Mouse (Mus musculus) embryonic facial prominence, embryonic 11.5 days (tissue): Measurements from ENCODE around the gene Pms2. TPM values are rescaled to one million over a fixed set of nuclear protein-coding genes. Genes with fewer than 3 reads are reported as not detected.

ENCODE experiments used
- ATAC-seq: fragments of 200-750 bp; cut with Nextera tagmentation; replicated peaks from 2 replicates; pipeline ENCODE4 v1.8.0; 2017; ENCODE audit warnings: low read depth; ENCODE audit not compliant: insufficient number of reproducible peaks, low FRiP score, low TSS enrichment
- DNase-seq: peaks from one replicate; pipeline ENCODE4 v3.0.0-alpha.2; 2015; ENCODE audit warnings: low spot score
- H3K27ac ChIP-seq: fragments of 300-500 bp; sonication (generic); replicated peaks from 2 replicates; pipeline ENCODE4 v1.5.1; 2014; ENCODE audit warnings: mild to moderate bottlenecking, low read depth, low read length, control low read depth
- H3K27me3 ChIP-seq: fragments of 300-500 bp; sonication (generic); 2 replicates; pipeline ENCODE4 v1.6.1; 2014; ENCODE audit warnings: mild to moderate bottlenecking, low read length, moderate library complexity, mixed read lengths; ENCODE audit not compliant: control insufficient read depth, insufficient read depth
- H3K36me3 ChIP-seq: fragments of 300-500 bp; sonication (generic); replicated peaks from 2 replicates; pipeline ENCODE4 v1.6.1; 2014; ENCODE audit warnings: low read depth, mild to moderate bottlenecking, low read length, moderate library complexity, mixed read lengths; ENCODE audit not compliant: control insufficient read depth, insufficient read depth
- H3K4me1 ChIP-seq: fragments of 300-500 bp; sonication (generic); 2 replicates; pipeline ENCODE4 v1.6.1; 2014; ENCODE audit warnings: low read length, mixed read lengths; ENCODE audit not compliant: control insufficient read depth, insufficient read depth
- H3K4me2 ChIP-seq: fragments of 300-500 bp; sonication (generic); 2 replicates; pipeline ENCODE4 v1.6.1; 2014; ENCODE audit warnings: low read depth, mild to moderate bottlenecking, control low read depth, low read length, moderate library complexity
- H3K4me3 ChIP-seq: fragments of 300-500 bp; sonication (generic); 2 replicates; pipeline ENCODE4 v1.5.1; 2014; ENCODE audit warnings: low read depth, low read length, control low read depth
- H3K9ac ChIP-seq: fragments of 300-500 bp; sonication (generic); replicated peaks from 2 replicates; pipeline ENCODE4 v1.6.1; 2014; ENCODE audit warnings: mild to moderate bottlenecking, control low read depth, low read length
- H3K9me3 ChIP-seq: fragments of 300-500 bp; sonication (generic); replicated peaks from 2 replicates; pipeline ENCODE4 v1.6.1; 2016; ENCODE audit warnings: mild to moderate bottlenecking, low read length, inconsistent platforms, mixed read lengths; ENCODE audit not compliant: control insufficient read depth
- WGBS: fragments of 180-500 bp; shearing (Covaris S2); extraction: QIAGEN DNeasy Blood & Tissue Kit; methylation state at CpG from one replicate; pipeline ENCODE4 v1.1.7; 2014; 5-methylcytosine and 5-hydroxymethylcytosine counted together
- polyA plus RNA-seq: library from polyadenylated mRNA; unstranded; fragments of >200 nt; fragmentation: Nextera tagmentation; extraction: Ambion mirVana; gene quantifications from 2 replicates; pipeline ENCODE4 v1.2.1, GENCODE M21; 2014

Pms2 gene
- polyA plus RNA-seq, 1 experiment from 2014 or later = 34.3 TPM

- DNase-seq (no peak), ATAC-seq (no peak)
- Histone ChIP-seq H3K36me3 (no peaks in the 10 kb centered on the region), H3K27ac (no peak overlapping the region), H3K4me2 (no peak overlapping the region), H3K27me3 (no peaks in the 10 kb centered on the region), H3K4me3 (no peak overlapping the region), H3K9me3 (no peaks in the 10 kb centered on the region), H3K4me1 (no peaks in the 10 kb centered on the region), H3K9ac (no peak overlapping the region)
- WGBS = 85% methylated on average over 12 of the region's 12 CpGs
Observed at GRCm38 (mm10) chr5:143965586-143966345, 56.0 kb downstream of the Pms2 start.

GRCm38 (mm10) chr5:143966671-143967070 is 56.9 kb downstream of the Pms2 start:
- Histone ChIP-seq H3K36me3 (no peaks in the 10 kb centered on the region), H3K4me2 (no peak overlapping the region), H3K27ac (no peak overlapping the region), H3K4me1 (no peaks in the 10 kb centered on the region), H3K9ac (no peak overlapping the region), H3K9me3 (no peaks in the 10 kb centered on the region), H3K27me3 (no peaks in the 10 kb centered on the region), H3K4me3 (no peak overlapping the region)
- ATAC-seq (no peak), DNase-seq (no peak)
- WGBS = 89% methylated on average over 12 of the region's 12 CpGs

GRCm38 (mm10) chr5:143972628-143973027 is 62.9 kb downstream of the Pms2 start:
- DNase-seq (no peak), ATAC-seq (no peak)
- Histone ChIP-seq H3K4me2 (no peak overlapping the region), H3K9ac (no peak overlapping the region), H3K27ac (no peak overlapping the region), H3K4me1 (no peaks in the 10 kb centered on the region), H3K4me3 (no peak overlapping the region), H3K27me3 (no peaks in the 10 kb centered on the region), H3K9me3 (no peaks in the 10 kb centered on the region), H3K36me3 (no peaks in the 10 kb centered on the region)
- 77% methylated on average over 3 of the region's 3 CpGs for WGBS

- no peak overlapping the region for H3K27ac ChIP-seq
- 45% methylated on average over 4 of the region's 4 CpGs for WGBS
- H3K4me1 ChIP-seq = no peaks in the 10 kb centered on the region
- H3K4me3 ChIP-seq = no peak overlapping the region
- DNase-seq = peak; percentile 76
- ATAC-seq = 0 out of 2 replicates have a peak, but pooled peaks have one; percentile 49
- no peak overlapping the region for H3K9ac ChIP-seq
- no peaks in the 10 kb centered on the region for H3K36me3 ChIP-seq
- no peak overlapping the region for H3K4me2 ChIP-seq
- no peaks in the 10 kb centered on the region for H3K9me3 ChIP-seq
- H3K27me3 ChIP-seq = no peaks in the 10 kb centered on the region
Observed at GRCm38 (mm10) chr5:143974931-143975630, 65.3 kb downstream of the Pms2 start.

GRCm38 (mm10) chr5:143975631-143975933 is 65.8 kb downstream of the Pms2 start:
- Histone ChIP-seq H3K4me2 (no peak overlapping the region), H3K9me3 (no peaks in the 10 kb centered on the region), H3K4me3 (no peak overlapping the region), H3K4me1 (no peaks in the 10 kb centered on the region), H3K9ac (no peak overlapping the region), H3K27ac (no peak overlapping the region), H3K27me3 (no peaks in the 10 kb centered on the region), H3K36me3 (no peaks in the 10 kb centered on the region)
- WGBS = 72% methylated on average over 2 of the region's 2 CpGs
- 0 out of 2 replicates have a peak, but pooled peaks have one; percentile 46 for ATAC-seq
- DNase-seq = no peak

GRCm38 (mm10) chr5:143976232-143976631 is 66.5 kb downstream of the Pms2 start:
- WGBS = 85% methylated on average over 11 of the region's 11 CpGs
- Histone ChIP-seq H3K27me3 (no peaks in the 10 kb centered on the region), H3K9ac (no peak overlapping the region), H3K4me1 (no peaks in the 10 kb centered on the region), H3K4me2 (no peak overlapping the region), H3K9me3 (no peaks in the 10 kb centered on the region), H3K27ac (no peak overlapping the region), H3K4me3 (no peak overlapping the region), H3K36me3 (no peaks in the 10 kb centered on the region)
- DNase-seq (no peak), ATAC-seq (no peak)

- H3K4me3 ChIP-seq = no peak overlapping the region
- no peaks in the 10 kb centered on the region for H3K9me3 ChIP-seq
- H3K9ac ChIP-seq = no peak overlapping the region
- no peak overlapping the region for H3K4me2 ChIP-seq
- WGBS = 77% methylated on average over 16 of the region's 16 CpGs
- no peaks in the 10 kb centered on the region for H3K4me1 ChIP-seq
- no peaks in the 10 kb centered on the region for H3K36me3 ChIP-seq
- no peaks in the 10 kb centered on the region for H3K27me3 ChIP-seq
- H3K27ac ChIP-seq = no peak overlapping the region
- ATAC-seq (no peak), DNase-seq (no peak)
Observed at GRCm38 (mm10) chr5:143976726-143977431, 67.1 kb downstream of the Pms2 start.

GRCm38 (mm10) chr5:143980858-143981257 is 71.1 kb downstream of the Pms2 start:
- Histone ChIP-seq H3K9me3 (no peaks in the 10 kb centered on the region), H3K27ac (no peak overlapping the region), H3K27me3 (no peaks in the 10 kb centered on the region), H3K4me3 (no peak overlapping the region), H3K9ac (no peak overlapping the region), H3K4me1 (no peaks in the 10 kb centered on the region), H3K36me3 (no peaks in the 10 kb centered on the region), H3K4me2 (no peak overlapping the region)
- peak; percentile 31 for DNase-seq
- ATAC-seq = no peak
- WGBS = 32% methylated on average over 9 of the region's 9 CpGs
